Mouse (Mus musculus) gastrocnemius, postnatal 4 days (tissue): ENCODE results near the gene Axdnd1. TPM values are rescaled to one million over a fixed set of nuclear protein-coding genes. Genes with fewer than 3 reads are reported as not detected.
A peak's percentile ranks its signal among the peaks of the same experiment; 100 is the strongest.

Experiments
- DNase-seq, 2 experiments: peaks; one replicate each; pipeline ENCODE4 v3.0.0; 2021 to 2022; ENCODE audit warnings: low spot score in 2 of 2, mixed read lengths in 2 of 2
- long read RNA-seq, 2 experiments: library from polyadenylated mRNA; stranded (forward); transcript quantifications; one replicate each; pipeline ENCODE4 v2.0.0; 2021
- total RNA-seq, 2 experiments: library from RNA; stranded (reverse); gene quantifications; 2 replicates each; pipeline ENCODE4 v1.2.3; 2021

Gene Axdnd1
- under 1 TPM; 0.21 to 0.61 TPM for total RNA-seq
- long read RNA-seq, experiment 1 = 0 reads
- long read RNA-seq, experiment 2 = 0 reads

DNA sequence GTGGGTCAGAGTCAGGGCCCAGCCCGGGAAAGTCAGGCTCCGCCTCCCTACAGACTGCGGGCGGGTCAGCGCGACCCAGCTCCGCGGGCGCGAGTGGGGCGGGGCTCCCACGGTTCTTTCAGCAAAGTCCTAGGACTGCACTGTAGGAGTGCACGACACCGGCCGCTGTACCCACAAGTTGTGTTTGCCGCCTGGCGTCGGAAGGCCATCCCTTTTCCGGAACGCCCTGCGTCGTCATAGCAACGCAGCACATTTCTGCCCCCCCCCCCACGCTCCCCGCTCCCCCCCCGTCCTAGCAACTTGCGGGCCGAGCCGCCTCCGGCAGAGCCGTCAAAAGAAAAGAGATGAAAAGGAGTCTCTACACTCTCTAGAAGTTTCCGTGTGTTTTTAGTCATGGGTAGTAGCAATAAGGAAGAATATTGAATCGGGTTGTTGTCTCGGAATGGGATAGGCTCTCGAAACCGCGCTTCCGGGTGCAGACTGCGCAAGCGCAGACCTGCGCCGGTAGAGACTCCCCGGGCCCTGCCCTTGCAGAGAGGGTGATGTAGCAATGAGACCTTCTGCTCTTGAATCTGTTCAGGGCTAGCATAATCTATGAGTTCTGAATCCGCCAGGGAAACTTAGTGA lies at the start of gene Axdnd1:
Gene Axdnd1 (minus strand): TSS at position 489 of the 627 bp plus-strand sequence.
- peak; percentile 71 to 80 for DNase-seq

DNA sequence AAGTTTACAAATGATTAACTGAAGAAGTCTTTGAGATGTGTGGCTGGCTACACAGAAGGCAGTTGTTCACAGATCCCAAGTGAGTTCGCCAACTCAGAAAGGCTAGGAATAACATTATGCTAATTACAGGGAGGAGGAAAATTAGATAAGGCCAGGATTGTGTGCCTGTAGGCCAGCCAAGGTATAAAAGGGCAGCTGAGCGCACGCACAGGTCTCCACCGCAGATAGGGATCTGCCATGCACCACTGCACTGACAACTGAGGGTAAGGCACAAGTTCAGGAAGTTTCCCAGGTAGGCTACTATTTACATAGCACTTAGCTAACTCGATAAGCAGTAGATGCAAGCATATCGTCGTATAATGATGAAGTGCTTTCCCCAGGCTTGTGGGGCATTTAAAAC lies 49.6 kb upstream of the Axdnd1 start:
- DNase-seq = no peak

DNA sequence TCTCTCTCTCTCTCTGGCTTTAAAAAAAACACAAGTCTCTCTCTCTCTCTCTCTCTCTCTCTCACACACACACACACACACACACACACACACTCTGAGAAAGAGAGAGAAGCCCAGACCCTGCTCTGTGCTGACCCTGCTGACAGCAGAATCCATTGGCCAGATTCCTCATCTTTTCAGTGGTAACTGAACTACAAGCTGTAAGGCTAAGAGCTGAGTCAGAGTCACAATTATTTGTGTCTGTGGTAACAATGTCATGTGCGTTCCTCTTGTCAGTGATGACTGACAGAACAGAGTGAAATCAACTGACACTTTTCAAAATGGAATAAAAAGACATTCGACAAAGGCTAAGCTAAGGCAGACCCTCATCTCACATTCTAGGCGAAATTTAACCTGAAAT lies 47.6 kb upstream of the Axdnd1 start:
- no peak for DNase-seq

DNA sequence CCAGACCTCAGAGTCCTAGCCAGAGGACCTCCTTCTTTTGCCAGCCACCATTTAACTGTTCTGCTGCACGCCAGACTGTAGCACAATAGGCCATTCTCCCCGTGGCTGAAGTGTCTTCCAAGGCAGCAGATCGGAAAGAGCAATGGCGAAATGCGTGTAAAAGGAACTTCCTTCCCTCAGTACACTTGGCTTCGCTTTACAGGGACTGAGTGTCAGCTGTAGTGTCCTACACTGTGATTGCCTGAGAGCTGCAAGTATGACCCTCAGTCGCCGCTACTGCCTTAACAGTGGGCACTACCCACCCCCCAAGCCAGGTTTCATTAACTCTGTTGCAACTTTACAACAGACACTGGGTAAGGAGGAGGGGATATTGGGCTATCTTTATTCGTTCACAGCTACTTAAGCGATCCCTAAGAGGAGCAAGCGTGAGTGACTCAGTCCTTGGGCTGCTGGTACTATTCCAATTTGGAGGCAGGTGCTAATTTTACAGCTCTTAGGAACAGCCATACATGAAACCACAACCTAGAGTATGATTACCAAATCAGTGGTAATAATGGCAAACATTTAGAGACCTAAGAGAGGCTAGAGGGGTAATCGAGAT lies 46.8 kb upstream of the Axdnd1 start:
- no peak for DNase-seq

DNA sequence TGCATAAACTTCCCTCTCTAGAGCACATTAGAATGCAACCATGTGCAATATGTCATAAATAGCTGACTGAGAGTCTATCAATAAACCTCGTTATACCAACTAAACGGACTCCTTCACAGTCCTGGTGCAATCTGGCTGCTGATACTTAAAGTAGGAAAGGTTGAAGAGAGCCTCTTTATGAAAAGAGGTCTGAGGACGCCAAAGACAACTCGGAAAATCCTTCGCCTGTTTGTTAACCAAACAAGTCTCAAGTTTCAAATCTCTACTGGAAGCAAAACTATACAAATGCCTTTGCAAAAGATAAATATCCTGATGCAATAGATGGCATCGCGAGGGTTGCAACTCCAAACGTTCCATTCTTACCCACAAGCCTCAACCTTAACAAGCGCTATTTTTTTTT lies 44.0 kb upstream of the Axdnd1 start:
- no peak for DNase-seq

DNA sequence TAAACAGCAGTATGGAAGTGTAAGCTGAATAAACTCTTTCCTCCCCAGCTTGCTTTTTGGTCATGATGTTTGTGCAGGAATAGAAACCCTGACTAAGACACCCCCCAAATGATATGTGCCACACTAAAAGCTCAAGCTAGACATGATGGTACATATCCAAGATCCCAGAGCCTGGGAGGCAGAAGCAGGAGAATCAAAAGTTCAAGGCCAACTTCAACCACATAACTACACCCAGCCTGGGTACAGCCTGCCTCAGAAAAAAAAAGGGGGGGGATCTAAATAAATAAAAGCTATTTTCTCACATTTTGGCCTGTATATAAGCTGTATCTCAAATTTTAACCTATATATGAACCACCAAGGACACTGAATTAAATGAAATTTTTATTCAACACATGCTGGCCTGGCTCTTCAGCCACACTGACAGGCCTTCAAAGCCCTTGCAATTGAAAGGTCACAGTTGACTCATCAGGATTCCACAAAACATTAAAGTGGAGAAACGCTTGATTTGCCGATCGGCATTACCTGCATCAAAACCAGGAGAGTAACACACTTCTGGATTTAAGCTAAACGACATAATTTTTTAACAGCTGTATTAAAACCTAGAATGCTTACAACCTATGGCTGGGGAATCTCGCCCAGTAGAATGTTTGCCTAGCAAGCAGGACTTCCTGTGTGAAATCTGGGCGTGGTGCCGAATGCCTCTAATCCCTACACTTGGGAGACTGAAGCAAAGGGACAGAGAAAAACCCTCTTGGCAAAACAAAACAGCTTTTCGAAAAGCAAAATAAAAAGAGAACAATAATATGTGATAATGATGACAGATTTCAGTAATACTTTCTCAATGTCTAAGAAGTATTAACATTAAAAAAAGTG lies 43.3 kb upstream of the Axdnd1 start:
- DNase-seq = no peak

DNA sequence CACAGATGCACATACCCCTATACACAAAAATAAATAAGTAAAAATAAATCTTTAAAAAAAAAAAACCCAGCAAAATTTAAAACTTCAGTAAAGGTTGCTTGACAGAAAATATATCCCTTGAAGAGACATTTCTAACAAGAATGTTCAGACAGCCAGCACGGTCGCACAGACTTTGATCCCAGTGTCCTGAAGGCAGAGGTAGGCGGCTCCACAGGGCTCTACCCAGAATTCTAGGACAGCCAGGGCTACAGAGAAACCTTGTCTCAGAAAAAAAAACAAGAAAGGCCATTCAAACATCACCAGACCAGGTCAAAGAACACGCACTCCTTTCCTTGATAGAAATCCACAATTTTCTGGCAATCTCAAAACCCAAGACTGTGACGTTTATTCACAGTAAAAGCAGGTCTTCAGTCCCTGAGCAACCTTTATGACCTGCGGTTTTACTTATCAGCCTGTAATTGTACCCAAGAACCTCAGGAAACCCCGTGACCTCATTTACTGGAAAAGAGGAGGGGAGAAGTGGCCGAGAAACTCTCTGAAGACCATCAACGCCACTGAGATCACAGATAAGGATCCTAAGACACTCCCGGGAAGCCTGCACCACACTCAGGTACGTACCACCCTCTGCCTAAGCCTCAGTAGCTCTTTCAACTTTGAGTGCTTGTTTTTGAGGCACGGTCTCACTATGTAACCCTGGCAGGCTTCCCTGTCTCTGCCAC lies 41.5 kb upstream of the Axdnd1 start:
- no peak for DNase-seq

DNA sequence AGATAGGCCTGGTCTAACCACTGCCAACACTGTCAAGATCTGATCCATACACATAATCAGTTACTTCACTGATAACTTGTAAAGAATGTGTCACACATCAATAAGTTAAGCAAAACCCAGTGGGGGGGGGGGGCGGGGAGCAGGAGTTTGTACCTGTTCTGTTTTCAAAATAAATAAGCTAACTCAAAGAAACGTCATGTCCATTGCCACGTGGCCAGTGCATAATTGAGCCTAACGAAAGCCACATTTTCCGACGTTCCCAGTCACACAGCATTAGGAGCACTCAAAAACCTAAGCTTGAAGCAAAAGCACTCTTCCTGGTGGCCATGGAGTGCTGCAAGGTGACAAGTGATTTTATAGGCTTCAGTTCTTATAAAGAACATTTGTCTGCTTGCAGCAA lies 40.1 kb upstream of the Axdnd1 start:
- no peak for DNase-seq

DNA sequence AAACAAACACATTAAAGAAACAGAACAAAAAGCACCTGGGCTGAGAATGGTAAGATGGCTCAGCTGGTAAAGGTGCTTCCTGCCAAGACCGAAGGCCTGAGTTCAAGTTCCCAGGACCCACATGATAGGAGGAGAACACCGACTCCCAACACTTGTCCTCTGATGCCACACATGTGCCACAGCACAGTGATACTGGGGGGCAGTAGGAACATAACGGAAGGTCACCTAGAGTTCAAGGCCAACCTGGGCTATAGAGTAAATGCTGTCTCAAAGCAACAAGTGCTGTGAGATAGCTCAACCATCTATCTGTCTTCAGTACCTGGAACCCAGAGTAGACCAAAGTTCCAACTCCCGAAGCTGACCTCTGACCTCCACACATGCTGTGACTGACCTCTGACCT lies 39.3 kb upstream of the Axdnd1 start:
- no peak for DNase-seq

DNA sequence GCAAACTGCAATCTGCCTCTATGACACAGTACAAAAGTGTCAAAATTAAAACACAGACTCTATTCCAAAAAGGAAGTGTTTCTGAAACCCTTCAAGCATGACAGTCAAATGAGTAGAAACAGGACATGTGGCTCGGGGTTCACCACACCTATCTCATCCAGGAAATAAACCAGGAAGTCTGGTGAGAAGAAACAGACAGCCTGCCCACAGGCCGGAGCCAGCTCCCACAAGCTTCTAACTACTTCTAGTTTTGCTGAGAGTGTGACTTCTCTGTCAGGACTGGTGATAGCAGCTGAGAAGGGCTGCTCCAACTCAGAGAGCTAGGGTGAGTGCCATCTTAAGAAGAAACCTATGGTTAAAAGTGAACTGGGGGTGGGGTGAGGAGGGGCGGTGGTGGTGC lies 38.7 kb upstream of the Axdnd1 start:
- DNase-seq = no peak

DNA sequence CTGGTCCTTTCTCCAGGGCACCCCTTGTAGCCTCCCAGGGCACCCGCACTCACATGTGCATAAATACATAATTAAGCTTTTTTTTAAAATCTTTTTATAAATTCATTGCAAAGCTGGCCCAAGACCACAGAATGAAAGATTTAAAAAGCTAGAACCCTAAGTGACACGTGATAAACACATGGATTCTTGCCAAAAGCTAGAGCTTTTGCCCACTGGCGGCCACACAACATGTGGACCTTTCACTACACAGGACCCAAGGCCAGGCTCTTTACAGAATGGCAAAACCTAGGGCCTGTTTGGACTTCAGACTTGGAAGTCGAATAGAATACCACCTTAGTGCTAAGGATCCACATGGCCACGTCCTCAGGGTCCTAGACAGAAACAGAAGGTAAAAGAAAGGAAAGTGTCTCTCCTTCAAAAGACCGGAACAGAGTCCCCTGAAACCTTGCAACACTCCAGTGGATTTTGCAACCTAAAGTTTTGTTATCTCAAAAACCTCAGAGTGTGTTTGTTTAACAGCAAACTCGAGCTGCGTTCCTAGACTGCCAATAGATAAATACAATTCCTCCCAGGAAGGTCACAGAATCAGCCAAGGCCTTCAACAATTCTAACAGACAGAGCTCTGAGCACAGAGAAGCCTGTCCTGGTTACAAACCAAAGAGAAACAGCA lies 37.6 kb upstream of the Axdnd1 start:
- DNase-seq = no peak

DNA sequence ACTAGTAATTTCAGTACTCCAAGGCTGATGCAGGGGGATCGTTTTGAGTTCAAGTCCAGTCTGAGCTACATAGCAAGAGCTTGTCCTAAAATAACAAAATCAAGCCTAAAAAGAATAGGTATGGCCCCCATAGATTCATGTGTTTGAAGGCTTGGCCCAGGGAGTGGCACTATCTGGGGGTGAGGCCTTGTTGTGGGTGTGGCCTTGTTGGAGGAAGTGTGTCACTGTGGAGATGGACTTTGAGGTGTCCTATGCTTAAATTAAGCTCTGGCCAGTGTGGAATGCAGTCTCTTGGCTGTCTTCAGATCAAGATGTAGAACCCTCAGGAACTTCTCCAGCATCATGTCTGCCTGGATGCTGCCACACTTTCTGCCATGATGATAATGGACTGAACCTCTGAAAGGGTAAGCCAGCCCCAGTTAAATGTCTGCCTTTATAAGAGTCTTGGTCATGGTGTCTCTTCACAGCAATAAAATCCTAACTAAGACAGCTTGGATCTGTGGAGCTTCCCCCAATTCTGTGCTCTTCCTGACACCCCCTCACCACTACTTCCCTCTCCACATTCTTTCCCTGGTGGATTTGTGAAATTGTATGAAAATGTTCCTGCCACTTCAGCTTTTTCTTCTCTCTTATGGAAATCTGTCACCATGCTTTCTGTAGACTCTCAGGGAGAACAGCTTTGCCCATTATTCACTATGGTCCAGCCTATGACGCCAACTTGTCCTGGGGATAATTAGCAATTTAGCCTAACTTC lies 34.2 kb upstream of the Axdnd1 start:
- no peak for DNase-seq

DNA sequence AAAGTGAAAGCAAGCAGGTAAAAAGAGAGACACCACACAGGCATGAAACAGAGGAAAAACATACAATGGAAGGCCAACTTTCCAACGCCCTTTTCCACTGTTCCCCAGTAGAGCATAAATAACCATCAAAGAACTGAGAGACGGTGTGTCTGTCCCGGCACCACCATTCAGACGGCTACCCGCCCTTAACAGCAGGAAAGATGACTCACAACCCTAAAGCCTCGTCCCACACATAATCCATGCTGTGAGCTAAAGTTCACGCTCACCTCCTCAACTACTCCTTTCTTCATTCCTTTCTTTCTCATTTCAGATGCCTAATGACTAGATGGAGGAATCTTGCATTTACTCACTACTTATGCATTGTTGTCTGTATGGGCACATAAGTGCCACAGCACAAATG lies 33.4 kb upstream of the Axdnd1 start:
- DNase-seq = no peak

DNA sequence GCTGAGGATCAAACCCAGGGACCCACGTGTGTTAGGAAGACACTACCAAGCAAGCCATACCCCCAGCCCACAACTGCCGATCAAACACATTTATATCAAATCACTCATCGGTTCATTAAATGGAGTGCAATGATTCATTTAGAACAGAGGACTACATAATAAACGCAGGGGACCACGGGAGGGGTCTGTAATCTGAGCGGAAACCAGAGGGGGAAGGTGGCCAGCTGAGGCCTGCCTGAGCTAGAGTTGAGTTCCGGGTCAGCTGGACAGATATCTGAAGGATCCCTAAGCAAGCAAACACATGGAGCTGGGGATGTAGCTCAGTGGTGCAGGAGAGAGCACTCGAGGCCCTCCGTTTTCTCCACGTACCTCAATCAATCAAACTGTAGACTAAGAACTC lies 32.9 kb upstream of the Axdnd1 start:
- DNase-seq = no peak

DNA sequence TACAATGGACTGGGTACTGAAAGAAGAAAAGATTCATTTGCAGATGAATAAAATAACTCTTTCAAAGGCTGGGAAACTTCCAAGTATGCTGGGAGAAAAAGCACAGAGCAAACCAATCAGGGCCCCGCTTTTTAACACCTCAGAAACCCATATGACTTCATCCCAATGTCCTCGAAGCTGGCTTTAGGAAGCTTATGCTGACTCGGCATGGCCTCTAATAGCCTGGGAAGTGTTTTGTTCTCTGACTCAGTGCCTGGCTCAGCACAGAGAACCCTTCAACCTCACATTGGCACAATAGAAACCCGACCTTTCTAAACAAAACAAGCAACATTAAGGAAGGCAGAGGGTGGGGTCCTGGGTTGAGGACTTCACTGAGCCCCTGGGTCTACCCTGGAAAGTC lies 29.5 kb upstream of the Axdnd1 start:
- no peak for DNase-seq

DNA sequence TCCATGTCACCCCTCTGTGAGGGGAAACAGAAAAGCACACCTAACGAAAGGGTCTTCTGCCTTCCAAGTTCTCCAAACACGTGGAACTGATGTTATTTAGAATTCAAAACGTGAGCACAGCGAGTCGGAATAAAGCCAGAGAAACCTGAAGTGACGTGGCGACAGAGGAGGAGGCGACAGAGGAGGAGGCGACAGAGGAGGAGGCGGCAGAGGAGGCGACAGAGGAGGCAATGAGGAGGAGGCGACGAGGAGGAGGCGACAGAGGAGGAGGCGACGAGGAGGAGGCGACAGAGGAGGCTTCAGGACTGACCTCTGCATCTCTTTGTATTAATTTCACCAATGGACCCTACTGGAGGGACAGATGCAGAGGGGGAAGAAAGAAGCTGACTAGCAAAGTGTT lies 28.7 kb upstream of the Axdnd1 start:
- DNase-seq = no peak

DNA sequence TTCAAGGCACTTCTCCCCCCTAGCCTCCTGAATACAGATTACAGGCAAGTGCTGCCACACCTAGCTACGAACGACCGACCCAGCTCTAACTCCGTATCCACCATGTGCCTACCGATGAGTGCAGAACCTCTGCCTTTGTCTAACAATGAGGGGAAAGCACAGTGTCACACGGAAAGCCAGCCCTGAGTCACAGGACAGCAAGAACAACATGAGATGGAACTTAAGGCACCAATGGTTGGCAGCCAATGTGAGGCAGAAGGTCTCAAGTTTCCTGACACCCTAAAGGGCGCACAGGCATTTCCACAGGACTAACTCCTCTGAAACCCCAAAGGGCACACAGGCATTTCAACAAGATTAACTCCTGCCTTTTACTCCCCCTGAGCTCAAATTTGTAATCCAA lies 28.1 kb upstream of the Axdnd1 start:
- no peak for DNase-seq

DNA sequence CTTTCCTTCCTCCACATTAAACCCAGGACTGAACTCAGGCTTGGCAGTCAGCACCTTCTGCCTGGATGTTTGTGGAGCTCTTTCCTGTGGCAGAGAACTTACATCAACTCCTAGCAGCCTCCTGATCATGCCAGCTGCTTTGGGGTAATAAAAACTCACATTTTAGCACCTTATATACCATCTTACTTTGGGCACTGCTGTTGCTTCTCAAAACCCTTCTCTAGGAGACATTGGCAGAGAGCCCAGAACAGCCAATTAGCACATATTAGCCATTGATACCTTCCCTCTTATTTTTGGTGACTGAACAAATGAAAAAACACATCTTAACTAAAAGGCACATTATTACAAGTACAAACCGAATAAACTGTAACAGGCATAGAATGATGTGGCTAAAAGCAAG lies 24.1 kb upstream of the Axdnd1 start:
- no peak for DNase-seq

DNA sequence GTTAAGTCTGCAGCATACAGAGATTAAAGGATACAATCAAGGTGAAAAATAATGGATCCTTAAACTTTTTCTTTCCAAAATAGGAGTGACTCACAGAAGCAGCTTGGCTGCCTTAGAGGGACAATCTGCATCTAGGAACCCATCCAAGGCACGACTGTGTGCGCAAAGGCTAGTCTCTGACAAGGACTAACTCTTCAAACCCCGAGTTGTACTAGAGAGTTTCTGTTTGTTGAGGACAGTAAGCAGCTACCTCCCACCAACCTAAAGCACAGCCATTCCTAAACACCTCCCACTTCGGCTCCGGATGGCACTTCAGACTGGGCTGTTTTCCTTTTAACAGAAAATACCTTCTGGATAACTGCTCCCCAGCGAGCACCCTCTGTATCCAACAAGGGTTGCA lies 21.8 kb upstream of the Axdnd1 start:
- no peak for DNase-seq

DNA sequence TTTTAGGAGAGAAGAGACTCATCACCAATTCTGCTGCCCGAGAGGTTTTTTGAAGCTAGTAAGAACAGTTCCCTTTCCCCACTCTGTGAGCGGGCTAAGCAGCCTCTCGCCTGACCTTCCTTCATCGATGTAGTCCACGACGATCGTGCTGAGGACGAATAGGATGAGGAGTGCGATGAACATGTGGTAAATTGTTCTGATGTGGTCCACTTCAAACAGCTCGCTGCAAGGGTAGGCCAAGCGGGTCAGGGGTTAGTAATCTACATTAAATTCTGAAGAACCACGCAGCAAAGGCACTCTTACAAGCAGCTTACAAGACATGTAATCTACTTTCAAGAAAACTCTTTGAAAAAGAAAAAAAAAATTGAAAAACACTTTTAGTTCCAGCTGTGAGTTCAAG lies 21.3 kb upstream of the Axdnd1 start:
- DNase-seq = no peak
